In genomic region chr14:55671486-55671832, GRCm38 (mm10) we compare ENCODE assay signal across 7 mouse cellular contexts. TPM values are rescaled to one million over a fixed set of nuclear protein-coding genes. Genes with fewer than 3 reads are reported as not detected.
DNase-seq lines count a peak whose midpoint lies in the region; ATAC-seq and TF ChIP-seq lines count a peak whose summit lies in the region.

No protein-coding gene starts in this region.

- H3K9ac ChIP-seq in lung, postnatal 0 days (replicated peaks; ENCODE audit: low read depth) = peak overlapping the region; percentile 87
- peak overlapping the region; percentile 89 for H3K9ac ChIP-seq in intestine, embryonic 16.5 days (ENCODE audit: low read depth, low read length)
- H3K9ac ChIP-seq in neural tube, embryonic 13.5 days = peak overlapping the region; percentile 83

- TF ChIP-seq POLR2A in embryonic fibroblast, embryonic 13.5 days (IDR thresholded peaks at IDR 0.05; ENCODE audit: low read depth, low read length) = no peak

- H3K4me3 ChIP-seq in lung, postnatal 0 days (ENCODE audit: low read depth, low read length) = peak overlapping the region; percentile 84
- peak overlapping the region; percentile 97 for H3K4me3 ChIP-seq in embryonic fibroblast, embryonic 13.5 days (ENCODE audit: insufficient read depth, low read length)
- peak overlapping the region; percentile 73 for H3K4me3 ChIP-seq in intestine, embryonic 16.5 days (ENCODE audit: low read length)
- H3K4me3 ChIP-seq in neural tube, embryonic 13.5 days = peak overlapping the region; percentile 72

- H3K4me1 ChIP-seq in lung, postnatal 0 days (ENCODE audit: insufficient read depth, low read depth, low read length) = peaks cover 4% of the 10 kb centered on the region; the same call in 1 of the 2 replicates
- no peaks in the 10 kb centered on the region for H3K4me1 ChIP-seq in embryonic fibroblast, embryonic 13.5 days (ENCODE audit: control insufficient read depth, insufficient read depth, low read length)
- peaks cover 14% of the 10 kb centered on the region for H3K4me1 ChIP-seq in intestine, embryonic 16.5 days (ENCODE audit: control insufficient read depth, insufficient read depth, low read length)
- H3K4me1 ChIP-seq in neural tube, embryonic 13.5 days (replicated peaks) = peaks cover 31% of the 10 kb centered on the region

- H3K27ac ChIP-seq in lung, postnatal 0 days (ENCODE audit: low read length) = peak overlapping the region; percentile 75
- peak overlapping the region; percentile 88 for H3K27ac ChIP-seq in embryonic fibroblast, embryonic 13.5 days (ENCODE audit: insufficient read depth, low read length)
- H3K27ac ChIP-seq in intestine, embryonic 16.5 days (ENCODE audit: low read length) = peak overlapping the region; percentile 89
- H3K27ac ChIP-seq in neural tube, embryonic 13.5 days (replicated peaks) = peak overlapping the region; percentile 87

- no peak for TF ChIP-seq CTCF in lung, postnatal 0 days (IDR thresholded peaks at IDR 0.05)
- no peak for TF ChIP-seq CTCF in embryonic fibroblast, embryonic 13.5 days (IDR thresholded peaks at IDR 0.05; ENCODE audit: borderline replicate concordance, insufficient read depth, low read length)

- no peaks in the 10 kb centered on the region for H3K36me3 ChIP-seq in lung, postnatal 0 days (ENCODE audit: insufficient read depth, low read length)
- H3K36me3 ChIP-seq in intestine, embryonic 16.5 days (ENCODE audit: control insufficient read depth, insufficient read depth, low read length) = no peaks in the 10 kb centered on the region
- peaks cover 29% of the 10 kb centered on the region for H3K36me3 ChIP-seq in neural tube, embryonic 13.5 days

- no peak for TF ChIP-seq EP300 in lung, postnatal 0 days (IDR thresholded peaks at IDR 0.05)

- WGBS in lung, postnatal 0 days = under 1% methylated on average over 12 of the region's 12 CpGs
- 0% methylated on average over 12 of the region's 12 CpGs for WGBS in intestine, embryonic 16.5 days
- 1% methylated on average over 12 of the region's 12 CpGs for WGBS in neural tube, embryonic 13.5 days

- H3K9me3 ChIP-seq in lung, postnatal 0 days (ENCODE audit: low read length) = no peaks in the 10 kb centered on the region
- H3K9me3 ChIP-seq in intestine, embryonic 16.5 days (ENCODE audit: control insufficient read depth, low read length) = no peaks in the 10 kb centered on the region
- H3K9me3 ChIP-seq in neural tube, embryonic 13.5 days = no peaks in the 10 kb centered on the region

- H3K27me3 ChIP-seq in lung, postnatal 0 days (replicated peaks; ENCODE audit: insufficient read depth, low read length) = no peaks in the 10 kb centered on the region
- no peaks in the 10 kb centered on the region for H3K27me3 ChIP-seq in intestine, embryonic 16.5 days (replicated peaks; ENCODE audit: control insufficient read depth, insufficient read depth, low read length)
- no peaks in the 10 kb centered on the region for H3K27me3 ChIP-seq in neural tube, embryonic 13.5 days

- H3K4me2 ChIP-seq in lung, postnatal 0 days (replicated peaks; ENCODE audit: low read depth, low read length) = peak overlapping the region; percentile 83
- peak overlapping the region; percentile 88 for H3K4me2 ChIP-seq in intestine, embryonic 16.5 days (ENCODE audit: low read depth, low read length)
- H3K4me2 ChIP-seq in neural tube, embryonic 13.5 days = peak overlapping the region; percentile 77

- ATAC-seq in lung, postnatal 0 days = peak; percentile 32
- peak; percentile 58 for ATAC-seq in intestine, embryonic 16.5 days
- peak; percentile 72 for ATAC-seq in neural tube, embryonic 13.5 days (ENCODE audit: low read depth)
- ATAC-seq in megakaryocyte progenitor cell, adult 5-6 weeks (replicated peaks; ENCODE audit: poor library complexity) = no peak

- no peak for DNase-seq in lung, postnatal 0 days (ENCODE audit: low spot score)
- DNase-seq in lung, postnatal 36 days = no peak
- DNase-seq in cerebellum, postnatal 36 days = no peak

RNA-seq across cellular contexts. Expression of gene Gmpr2, which starts 0.3 kb away (rescaled TPM):
- 34.0 and 38.6 TPM in 2 replicates for polyA plus RNA-seq in lung, postnatal 0 days (2015; fragmentation: Nextera tagmentation; extraction: Ambion mirVana)
- polyA plus RNA-seq in embryonic fibroblast, embryonic 13.5 days (2011; ENCODE audit: insufficient read length, low read depth, missing spikeins) = 33.6 and 34.1 TPM in 2 replicates
- polyA plus RNA-seq in intestine, embryonic 16.5 days (2015; fragmentation: Nextera tagmentation; extraction: Ambion mirVana) = 52.3 and 58.4 TPM in 2 replicates
- 51.1 and 55.0 TPM in 2 replicates for polyA plus RNA-seq in neural tube, embryonic 13.5 days (2015; fragmentation: Nextera tagmentation; extraction: Ambion mirVana)
- total RNA-seq in megakaryocyte progenitor cell, adult 5-6 weeks (2015) = 29.4 and 36.0 TPM in 2 replicates
- 38.1 and 39.5 TPM in 2 replicates for total RNA-seq in megakaryocyte progenitor cell, adult 5-6 weeks (2017)

RNA-seq across cellular contexts. Expression of gene Nedd8, which starts 0.5 kb away (rescaled TPM):
- polyA plus RNA-seq in lung, postnatal 0 days (2015; fragmentation: Nextera tagmentation; extraction: Ambion mirVana) = 369 and 396 TPM in 2 replicates
- 287 and 295 TPM in 2 replicates for polyA plus RNA-seq in embryonic fibroblast, embryonic 13.5 days (2011; ENCODE audit: insufficient read length, low read depth, missing spikeins)
- polyA plus RNA-seq in intestine, embryonic 16.5 days (2015; fragmentation: Nextera tagmentation; extraction: Ambion mirVana) = 464 and 495 TPM in 2 replicates
- polyA plus RNA-seq in neural tube, embryonic 13.5 days (2015; fragmentation: Nextera tagmentation; extraction: Ambion mirVana) = 551 and 603 TPM in 2 replicates
- 491 and 506 TPM in 2 replicates for total RNA-seq in megakaryocyte progenitor cell, adult 5-6 weeks (2015)
- total RNA-seq in megakaryocyte progenitor cell, adult 5-6 weeks (2017) = 258 and 288 TPM in 2 replicates

RNA-seq across cellular contexts. Expression of gene Tinf2, which starts 10.2 kb away (rescaled TPM):
- 18.8 and 19.9 TPM in 2 replicates for polyA plus RNA-seq in lung, postnatal 0 days (2015; fragmentation: Nextera tagmentation; extraction: Ambion mirVana)
- polyA plus RNA-seq in embryonic fibroblast, embryonic 13.5 days (2011; ENCODE audit: insufficient read length, low read depth, missing spikeins) = 19.7 and 20.8 TPM in 2 replicates
- polyA plus RNA-seq in intestine, embryonic 16.5 days (2015; fragmentation: Nextera tagmentation; extraction: Ambion mirVana) = 32.6 and 37.1 TPM in 2 replicates
- polyA plus RNA-seq in neural tube, embryonic 13.5 days (2015; fragmentation: Nextera tagmentation; extraction: Ambion mirVana) = 26.3 and 26.9 TPM in 2 replicates
- 19.4 and 23.1 TPM in 2 replicates for total RNA-seq in megakaryocyte progenitor cell, adult 5-6 weeks (2015)
- 17.7 and 26.3 TPM in 2 replicates for total RNA-seq in megakaryocyte progenitor cell, adult 5-6 weeks (2017)

RNA-seq across cellular contexts. Expression of gene Mdp1, which starts 11.2 kb away (rescaled TPM):
- 46.2 and 47.6 TPM in 2 replicates for polyA plus RNA-seq in lung, postnatal 0 days (2015; fragmentation: Nextera tagmentation; extraction: Ambion mirVana)
- 28.9 and 30.0 TPM in 2 replicates for polyA plus RNA-seq in embryonic fibroblast, embryonic 13.5 days (2011; ENCODE audit: insufficient read length, low read depth, missing spikeins)
- 65.6 and 70.7 TPM in 2 replicates for polyA plus RNA-seq in intestine, embryonic 16.5 days (2015; fragmentation: Nextera tagmentation; extraction: Ambion mirVana)
- 68.6 and 70.4 TPM in 2 replicates for polyA plus RNA-seq in neural tube, embryonic 13.5 days (2015; fragmentation: Nextera tagmentation; extraction: Ambion mirVana)
- 19.3 and 21.4 TPM in 2 replicates for total RNA-seq in megakaryocyte progenitor cell, adult 5-6 weeks (2015)
- total RNA-seq in megakaryocyte progenitor cell, adult 5-6 weeks (2017) = 21.7 and 22.4 TPM in 2 replicates

RNA-seq across cellular contexts. Expression of gene Tssk4, which starts 21.5 kb away (rescaled TPM):
- 0.58 and 0.61 TPM in 2 replicates for polyA plus RNA-seq in lung, postnatal 0 days (2015; fragmentation: Nextera tagmentation; extraction: Ambion mirVana)
- polyA plus RNA-seq in embryonic fibroblast, embryonic 13.5 days (2011; ENCODE audit: insufficient read length, low read depth, missing spikeins) = 0.73 and 0.81 TPM in 2 replicates
- polyA plus RNA-seq in intestine, embryonic 16.5 days (2015; fragmentation: Nextera tagmentation; extraction: Ambion mirVana) = 1.0 and 1.3 TPM in 2 replicates
- 0.30 and 0.31 TPM in 2 replicates for polyA plus RNA-seq in neural tube, embryonic 13.5 days (2015; fragmentation: Nextera tagmentation; extraction: Ambion mirVana)
- total RNA-seq in megakaryocyte progenitor cell, adult 5-6 weeks (2015) = 0.37 and 0.62 TPM in 2 replicates
- 0.08 and 0.88 TPM in 2 replicates for total RNA-seq in megakaryocyte progenitor cell, adult 5-6 weeks (2017)
